Mouse (Mus musculus) heart, postnatal 25 days (tissue): Measurements from ENCODE around the gene Olfr877. TPM values are rescaled to one million over a fixed set of nuclear protein-coding genes. Genes with fewer than 3 reads are reported as not detected.

ENCODE experiments used
- DNase-seq: peaks from one replicate; pipeline ENCODE4 v3.0.0; 2022; ENCODE audit warnings: low spot score
- intact Hi-C: fragments of 180-260 bp; cut with DNase I; formaldehyde crosslinking; loops from one replicate; pipeline ENCODE4 v1.15.1; 2025
- total RNA-seq, 2 experiments: library from RNA; stranded (reverse); gene quantifications; 2 replicates each; pipeline ENCODE4 v1.2.3; 2021

The Olfr877 gene
- total RNA-seq, result not detected

DNA sequence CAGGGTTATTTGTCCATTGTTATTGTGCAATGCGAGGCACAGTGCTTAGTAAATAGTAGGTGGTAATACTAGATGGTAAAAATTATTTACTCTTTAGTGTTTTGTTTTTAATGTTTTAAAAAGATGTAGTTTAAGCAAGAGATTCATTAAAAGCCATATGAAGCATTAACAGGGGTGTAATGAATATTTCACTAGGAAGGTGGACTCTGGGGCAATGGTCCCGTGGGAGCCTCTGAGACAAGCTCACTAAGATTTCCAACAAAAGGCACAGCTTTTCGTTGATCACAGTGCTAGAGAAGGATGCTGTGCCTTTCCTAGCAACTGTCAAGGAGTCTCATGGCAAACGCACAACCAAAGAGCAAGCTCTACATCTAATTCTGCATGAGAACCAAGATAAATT, at the start of gene Olfr877:
TSS of gene Olfr877 (plus strand) at position 301 of the 400 bp plus-strand sequence.
- intact Hi-C loops, result no loop called here
- DNase-seq, result no peak

DNA sequence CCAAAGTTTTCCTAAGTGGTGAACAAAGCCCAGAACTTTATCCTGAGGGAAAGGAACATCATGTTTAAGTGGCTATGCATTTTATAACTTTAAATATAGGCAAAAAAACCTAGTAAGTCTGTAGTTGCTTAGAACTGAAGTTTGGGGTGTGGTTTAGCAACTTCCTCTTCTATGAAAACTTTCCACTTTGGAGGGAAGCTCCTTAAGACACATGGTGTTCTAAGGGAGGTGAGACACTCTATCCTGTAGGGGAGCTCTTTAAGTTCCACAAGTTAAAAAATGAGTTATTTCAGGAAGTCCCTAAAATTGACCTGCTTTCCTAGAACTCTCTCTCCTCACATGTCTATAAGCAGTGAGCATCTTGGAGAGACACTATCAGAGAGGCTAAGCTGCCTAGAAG, 46.8 kb upstream of the Olfr877 start:
- intact Hi-C loops, result no loop called here
- no peak for DNase-seq

DNA sequence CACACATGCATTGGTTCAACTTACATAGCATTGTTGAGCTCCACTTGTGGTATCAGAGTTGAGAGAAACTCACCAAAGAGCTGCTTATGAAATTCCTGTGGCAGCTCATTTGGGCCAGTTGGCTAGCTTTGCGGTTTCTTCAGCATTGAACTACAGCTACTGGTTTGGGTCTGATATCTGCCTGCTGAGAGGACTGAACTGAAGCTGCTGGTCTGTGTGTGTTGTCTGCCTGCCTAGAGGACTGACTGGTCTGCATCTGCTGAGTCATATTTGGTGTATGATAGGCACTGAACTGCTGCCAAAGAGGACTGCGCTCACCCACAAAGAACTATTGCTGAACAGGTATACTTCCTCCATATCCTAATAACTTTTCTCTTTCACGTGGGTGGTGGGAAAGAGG, 45.6 kb upstream of the Olfr877 start:
- DNase-seq, result no peak
- intact Hi-C loops, result no loop called here

DNA sequence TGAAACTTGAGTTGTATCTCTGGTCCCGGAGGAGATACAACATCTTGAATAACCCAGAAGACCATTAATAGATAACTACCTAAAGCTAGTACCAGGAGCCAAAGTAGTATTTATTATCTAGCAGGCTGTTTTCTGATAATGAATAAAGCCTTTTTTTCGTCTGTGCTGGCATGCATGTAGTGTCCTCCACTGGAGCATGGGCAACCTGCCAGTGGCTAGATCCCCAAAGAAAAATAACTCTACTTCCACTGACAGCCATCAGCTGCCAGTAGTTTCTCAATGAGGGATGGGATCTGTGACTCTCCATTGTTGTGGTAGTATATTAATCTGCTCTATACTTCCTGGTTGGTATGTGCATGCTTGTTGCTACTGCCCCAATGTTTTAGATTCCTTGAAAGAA, 45.1 kb upstream of the Olfr877 start:
- no peak for DNase-seq
- intact Hi-C loops, result no loop called here

DNA sequence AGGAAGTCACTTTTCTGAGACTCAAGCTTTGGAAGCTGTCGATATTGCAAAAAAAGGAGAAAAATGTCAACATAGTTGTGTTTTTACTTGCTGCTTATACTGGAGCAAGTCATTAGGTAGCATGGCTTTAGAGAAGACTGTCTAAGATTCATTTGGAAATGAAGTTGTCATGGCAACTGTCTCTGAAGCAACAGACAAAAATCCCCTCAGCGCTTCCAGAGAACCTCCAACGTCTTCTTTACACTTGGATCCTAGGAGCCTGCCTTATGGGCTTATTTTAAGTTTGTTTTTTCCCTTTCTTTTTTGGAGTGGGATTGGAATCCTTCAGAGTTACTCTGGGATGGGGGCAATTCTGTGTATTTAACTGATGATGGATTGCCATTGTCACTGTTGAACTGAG, 39.4 kb upstream of the Olfr877 start:
- no peak for DNase-seq

DNA sequence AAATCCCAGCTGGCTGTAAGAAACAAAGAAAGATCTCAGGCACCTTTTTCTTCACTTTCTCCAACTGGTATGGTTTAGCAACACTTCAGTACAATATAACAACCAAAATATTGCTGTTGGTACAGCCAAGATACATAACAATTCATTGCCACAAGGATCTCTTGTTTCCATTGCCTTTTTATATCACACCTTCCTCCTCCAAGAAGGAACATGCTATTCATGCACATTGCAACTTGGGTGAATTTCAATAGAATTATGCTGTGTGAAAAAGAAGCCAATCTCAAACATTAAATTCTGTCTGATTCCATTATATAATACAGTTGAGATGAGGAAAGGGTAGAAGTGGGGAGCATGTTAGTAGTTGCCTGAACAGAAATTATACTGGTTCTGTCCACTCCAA, 24.2 kb upstream of the Olfr877 start:
- intact Hi-C loops, result no loop called here
- DNase-seq, result no peak

More for the DNA sequence above, 39.4 kb upstream of the Olfr877 start:
- intact Hi-C loops, result no loop called here

DNA sequence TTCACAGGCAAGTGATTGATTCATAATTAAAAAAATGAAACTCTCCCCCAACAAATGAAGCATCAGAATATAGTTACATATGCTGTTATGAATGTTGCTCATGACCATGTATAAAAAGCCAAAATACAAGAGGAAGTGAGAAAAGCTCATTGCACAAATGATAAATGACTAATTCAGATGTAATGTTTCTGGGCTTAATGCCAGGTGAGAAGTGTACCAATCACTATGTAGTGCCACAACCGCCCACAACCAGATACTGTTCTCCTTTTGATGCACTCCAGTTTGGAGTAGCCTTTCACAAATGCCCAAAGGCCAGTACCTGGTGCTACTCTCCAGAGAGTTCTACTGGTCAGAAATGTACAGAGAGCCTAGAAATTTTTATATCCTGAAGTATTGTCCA, 20.7 kb upstream of the Olfr877 start:
- no peak for DNase-seq
- intact Hi-C loops, result no loop called here

DNA sequence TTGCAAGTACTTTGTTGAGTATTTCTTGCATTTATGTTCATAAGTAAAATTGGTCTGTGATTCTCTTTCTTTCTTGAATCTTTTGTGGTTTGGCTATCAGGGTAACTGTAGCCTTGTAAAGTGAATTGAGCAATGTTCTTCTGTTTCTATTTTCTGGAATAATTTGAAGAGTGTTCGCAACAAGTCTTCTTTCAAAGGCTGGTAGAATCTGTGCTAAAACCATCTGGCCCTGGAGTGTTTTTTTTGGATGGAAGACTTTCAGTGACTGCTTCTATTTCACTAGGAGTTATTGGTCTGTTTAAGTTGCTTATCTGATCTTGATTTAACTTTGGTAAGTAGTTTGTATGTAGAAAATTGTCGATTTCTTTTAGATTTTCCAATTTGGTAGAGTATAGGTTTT, 4.8 kb upstream of the Olfr877 start:
- intact Hi-C loops, result no loop called here
- no peak for DNase-seq

DNA sequence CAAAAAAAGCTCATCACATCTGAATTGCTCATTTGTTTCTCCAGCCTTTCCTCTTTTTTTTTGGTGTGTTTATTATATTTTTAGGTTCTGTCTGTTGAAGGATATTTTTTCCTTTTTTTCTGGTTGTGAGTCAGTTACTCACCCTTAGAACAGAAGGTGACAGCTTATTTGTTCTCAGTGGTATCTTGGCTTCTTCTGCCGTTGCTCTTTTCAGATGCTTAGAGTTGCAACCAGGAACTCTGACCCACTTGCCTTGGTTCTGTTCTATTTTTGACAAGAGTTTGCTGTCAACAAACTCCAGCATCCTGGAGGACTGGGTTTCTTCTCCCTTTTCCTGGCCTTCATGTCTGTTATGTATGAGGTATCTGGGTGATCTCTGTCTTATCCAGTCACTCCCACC, 9.3 kb downstream of the Olfr877 start:
- no peak for DNase-seq
- intact Hi-C loops, result no loop called here

DNA sequence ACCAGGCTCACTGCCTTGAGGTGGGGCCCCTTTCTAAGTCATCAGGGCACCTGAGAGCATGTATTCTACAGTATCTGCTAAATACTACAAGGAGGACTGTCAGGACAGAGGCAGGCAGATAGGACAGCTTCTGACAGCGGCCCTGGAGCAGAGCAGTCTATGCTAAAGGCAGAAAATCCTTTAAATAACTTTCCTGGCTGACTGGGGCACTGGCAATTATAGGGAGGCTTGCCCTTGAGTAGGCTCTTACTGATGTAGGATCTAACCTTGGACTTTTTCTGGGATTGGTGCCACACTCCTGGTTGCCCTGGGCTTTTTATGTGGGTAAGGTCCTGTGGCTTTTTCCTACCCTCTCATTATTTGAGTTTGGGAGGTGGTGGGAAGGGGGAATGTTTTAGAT, 16.2 kb downstream of the Olfr877 start:
- no peak for DNase-seq
- intact Hi-C loops, result no loop called here

DNA sequence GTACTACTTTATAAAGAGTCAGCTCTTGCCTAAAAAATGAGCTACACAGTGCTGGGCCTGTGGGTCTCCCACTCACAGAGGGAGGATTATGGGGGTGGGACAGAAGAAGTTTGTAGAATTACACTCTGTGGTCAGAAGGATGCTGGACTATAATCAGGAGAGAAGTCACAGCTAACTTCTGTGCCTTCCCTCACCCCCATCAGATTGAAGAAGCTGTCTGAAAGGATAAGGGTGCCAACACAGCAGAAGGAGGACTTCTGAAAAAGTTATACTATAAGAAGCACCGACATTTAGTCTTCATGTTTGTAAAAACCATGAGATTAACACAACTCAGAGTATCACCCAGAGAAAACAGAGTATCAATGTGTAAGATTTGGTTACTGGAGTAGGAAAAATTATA, 17.0 kb downstream of the Olfr877 start:
- no peak for DNase-seq
- intact Hi-C loops, result no loop called here

DNA sequence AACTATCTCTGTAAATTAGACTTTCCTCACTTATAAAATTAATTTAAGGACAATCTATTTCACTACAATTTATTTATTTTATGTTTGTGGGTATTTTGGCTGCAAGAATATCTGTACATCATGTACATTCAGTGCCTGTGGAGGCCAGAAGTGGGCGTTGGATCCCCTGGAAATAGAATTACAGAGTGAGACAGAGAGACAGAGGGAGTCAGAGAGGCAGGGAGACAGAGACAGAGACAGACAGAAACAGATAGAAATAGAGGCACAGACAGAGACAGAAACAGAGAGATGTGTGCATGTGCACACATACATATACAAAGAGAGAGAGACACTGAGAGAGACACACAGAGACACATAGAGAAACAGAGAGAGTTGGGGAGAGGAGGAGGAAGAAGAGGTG, 17.5 kb downstream of the Olfr877 start:
- no peak for DNase-seq
- intact Hi-C loops, result no loop called here

DNA sequence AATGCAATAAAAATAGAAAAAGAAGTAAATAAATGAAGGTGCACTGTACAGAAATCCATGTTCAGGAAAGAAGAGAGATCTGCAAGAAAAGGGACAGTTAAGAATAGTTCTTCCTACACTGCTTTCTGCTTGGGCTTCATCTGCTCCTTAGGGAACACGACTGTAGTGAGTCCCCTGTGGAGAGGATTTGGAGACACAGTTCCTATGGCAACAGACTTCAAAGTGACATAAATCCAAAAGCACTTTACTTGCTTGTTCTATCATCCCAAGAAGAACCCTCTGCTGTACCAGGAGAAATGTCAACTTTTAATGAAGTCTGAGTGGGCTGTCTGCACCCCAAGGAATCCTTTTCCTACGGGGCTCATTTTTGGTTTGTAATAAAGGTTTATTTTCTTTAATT, 36.9 kb downstream of the Olfr877 start:
- intact Hi-C loops, result no loop called here
- DNase-seq, result no peak

DNA sequence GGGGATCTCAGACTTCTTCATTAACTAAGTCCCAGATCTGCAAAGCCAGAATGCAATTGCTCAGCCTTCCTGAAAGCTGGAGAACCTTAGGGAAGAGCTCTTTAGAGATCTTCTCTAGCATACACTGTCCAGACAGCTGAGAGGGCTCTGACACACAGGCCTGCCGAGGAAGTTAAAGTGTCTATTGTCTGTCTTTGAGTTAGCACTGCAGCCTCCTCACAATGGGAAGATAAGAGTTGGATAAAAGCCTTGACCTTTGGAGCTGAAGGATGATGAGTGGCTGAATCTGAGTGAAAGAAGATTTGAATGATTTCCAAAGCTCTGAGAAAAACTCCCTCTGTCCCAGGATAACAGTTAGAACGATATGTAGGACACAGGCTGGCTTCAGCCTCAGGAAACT, 42.6 kb downstream of the Olfr877 start, which contains the start of gene Olfr145:
TSS of gene Olfr145 (plus strand) at position 64 of the 400 bp plus-strand sequence.
- intact Hi-C loops, result no loop called here
- no peak for DNase-seq

DNA sequence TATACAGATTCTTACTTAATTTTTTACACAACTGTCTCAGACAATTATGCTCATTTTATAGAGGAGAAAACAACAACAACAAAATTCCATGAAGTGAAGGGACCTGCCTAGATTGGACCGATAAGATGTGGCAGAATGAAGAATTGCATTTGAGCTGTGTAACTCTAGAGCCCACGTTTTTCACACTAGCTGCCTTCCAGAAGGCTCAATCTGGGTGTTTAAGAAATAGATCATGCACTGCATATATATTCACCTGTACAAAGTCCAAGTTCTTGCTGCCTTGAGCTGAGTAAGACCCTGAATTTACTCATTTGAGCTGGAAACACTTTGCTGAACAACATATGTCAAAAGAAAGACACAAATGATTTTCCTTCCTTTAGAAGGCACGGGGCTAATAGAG, 51.5 kb downstream of the Olfr877 start:
- intact Hi-C loops, result no loop called here
- no peak for DNase-seq

Other genes with a start within 250 kb of the Olfr877 start
- gene Spa17, start 240.5 kb upstream of the Olfr877 start, total RNA-seq, result 1 to 10 TPM; 1.3 to 2.7 TPM
- 10 to 100 TPM; 33.3 to 35.5 TPM for gene Tbrg1, start 197.0 kb upstream of the Olfr877 start, total RNA-seq
- not detected for gene Panx3, start 185.0 kb upstream of the Olfr877 start, total RNA-seq
- not detected for gene Olfr160, start 138.0 kb upstream of the Olfr877 start, total RNA-seq
- gene Olfr874, start 109.2 kb upstream of the Olfr877 start, total RNA-seq, result not detected
- gene Olfr875, start 82.4 kb upstream of the Olfr877 start, total RNA-seq, result not detected
- gene Olfr876, start 51.2 kb upstream of the Olfr877 start, total RNA-seq, result not detected
- not detected for gene Olfr145, start 42.5 kb downstream of the Olfr877 start, total RNA-seq
- gene Olfr878, start 63.6 kb downstream of the Olfr877 start, total RNA-seq, result not detected
- not detected for gene Olfr881, start 137.6 kb downstream of the Olfr877 start, total RNA-seq
- not detected for gene Olfr883, start 171.5 kb downstream of the Olfr877 start, total RNA-seq
- not detected for gene Olfr884, start 192.3 kb downstream of the Olfr877 start, total RNA-seq
- gene Olfr885, start 207.1 kb downstream of the Olfr877 start, total RNA-seq, result not detected
- gene Olfr887, start 229.8 kb downstream of the Olfr877 start, total RNA-seq, result not detected